Mouse (Mus musculus): ENCODE measurements around the gene Tcap. TPM values are rescaled to one million over a fixed set of nuclear protein-coding genes. Genes with fewer than 3 reads are reported as not detected.

Tcap gene
- polyA plus RNA-seq, 1 experiment from 2014 or later: 143 TPM

- Histone ChIP-seq H3K9me3 (replicated peaks) (no peaks in the 10 kb centered on the region), H3K36me3 (no peaks in the 10 kb centered on the region), H3K4me1 (replicated peaks) (peaks cover 48% of the 10 kb centered on the region), H3K4me2 (no peak overlapping the region), H3K4me3 (no peak overlapping the region), H3K9ac (no peak overlapping the region), H3K27ac (ENCODE audit: poor library complexity, severe bottlenecking) (0 out of 2 replicates have a peak overlapping the region, but pooled peaks have one; percentile 1), H3K27me3 (replicated peaks) (peaks cover 44% of the 10 kb centered on the region)
- ATAC-seq (ENCODE audit: insufficient number of reproducible peaks, low FRiP score): no peak
- WGBS: 6% methylated on average over 6 of the region's 6 CpGs
Measured at GRCm38 (mm10) chr11:98355732-98356299, 27.8 kb upstream of the Tcap start.

- Histone ChIP-seq H3K36me3 (no peaks in the 10 kb centered on the region), H3K9ac (peak overlapping the region; percentile 83; the same call in 1 of the 2 replicates), H3K27ac (ENCODE audit: poor library complexity, severe bottlenecking) (peak overlapping the region; percentile 94; the same call in 1 of the 2 replicates), H3K4me2 (peak overlapping the region; percentile 85), H3K9me3 (replicated peaks) (no peaks in the 10 kb centered on the region), H3K4me1 (replicated peaks) (peaks cover 56% of the 10 kb centered on the region), H3K27me3 (replicated peaks) (peaks cover 34% of the 10 kb centered on the region), H3K4me3 (0 out of 2 replicates have a peak overlapping the region, but pooled peaks have one; percentile 86)
- ATAC-seq (ENCODE audit: insufficient number of reproducible peaks, low FRiP score): no peak
- WGBS: 67% methylated on average over 7 of the region's 7 CpGs
Measured at GRCm38 (mm10) chr11:98356625-98357394, 26.8 kb upstream of the Tcap start.

- 0 out of 2 replicates have a peak, but pooled peaks have one; percentile 7 for ATAC-seq (ENCODE audit: insufficient number of reproducible peaks, low FRiP score)
- peak overlapping the region; percentile 94 for H3K27ac ChIP-seq (ENCODE audit: poor library complexity, severe bottlenecking)
- H3K4me1 ChIP-seq (replicated peaks): peaks cover 60% of the 10 kb centered on the region
- WGBS: 12% methylated on average over 13 of the region's 13 CpGs
- H3K4me2 ChIP-seq: peak overlapping the region; percentile 85
- H3K9ac ChIP-seq: peak overlapping the region; percentile 83
- H3K27me3 ChIP-seq (replicated peaks): peaks cover 26% of the 10 kb centered on the region
- H3K36me3 ChIP-seq: no peaks in the 10 kb centered on the region; the same call in 1 of the 2 replicates
- H3K4me3 ChIP-seq: peak overlapping the region; percentile 86
- H3K9me3 ChIP-seq (replicated peaks): no peaks in the 10 kb centered on the region
Measured at GRCm38 (mm10) chr11:98357396-98358160, 26.0 kb upstream of the Tcap start.

DNA sequence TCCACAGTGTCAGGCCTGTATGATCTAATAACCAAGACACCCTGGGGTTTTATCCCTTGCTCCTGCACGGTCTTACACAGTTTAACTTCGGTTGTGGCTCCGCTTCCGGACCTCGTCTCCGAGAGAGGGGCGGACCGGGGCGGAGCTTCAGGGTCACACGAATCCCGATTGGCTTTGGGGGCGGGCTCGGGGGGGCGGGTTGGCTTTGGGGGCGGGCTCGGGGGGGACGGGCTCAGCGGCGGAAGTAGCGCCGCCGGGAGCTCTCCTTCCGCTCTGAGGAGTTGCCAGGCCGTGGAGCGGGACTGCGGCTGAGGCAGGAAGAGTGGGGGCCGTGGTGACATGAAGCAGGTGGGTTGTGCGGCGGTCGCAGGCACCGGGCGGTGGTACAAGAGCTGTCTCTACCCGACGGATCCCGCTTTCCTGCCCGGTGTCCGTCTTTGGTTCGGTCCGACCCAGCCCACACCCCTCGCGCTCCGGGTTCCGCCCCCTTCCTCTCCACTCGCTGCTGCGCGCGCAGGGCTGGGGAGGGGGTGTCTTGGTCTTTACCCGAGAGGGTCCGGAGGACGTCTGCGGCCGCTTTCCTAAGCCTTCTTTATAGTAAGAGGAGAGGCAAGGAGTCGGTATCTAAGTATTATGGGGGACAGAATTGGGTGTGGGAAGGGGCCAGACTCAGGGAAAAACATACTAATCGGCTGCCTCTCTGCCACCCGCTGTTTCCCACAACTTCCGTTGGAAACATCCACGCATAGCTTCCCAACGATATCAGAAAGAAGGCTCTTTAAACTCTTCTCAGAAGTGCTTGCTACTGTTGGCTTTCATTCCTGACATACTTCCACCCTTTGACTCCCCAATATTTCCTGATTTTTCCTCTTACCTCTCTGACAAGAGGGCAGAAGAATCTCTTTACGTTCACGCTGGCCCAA is 25.2 kb upstream of the Tcap start, which contains the start of gene Stard3:
Gene Stard3, plus strand, starts transcription at position 208 of the 923 bp plus-strand sequence.
- peak within 1 kb of the TSS; percentile 85 for H3K4me2 ChIP-seq
- peak within 1 kb of the TSS; percentile 94 for H3K27ac ChIP-seq (ENCODE audit: poor library complexity, severe bottlenecking)
- peak; percentile 88 for ATAC-seq (ENCODE audit: insufficient number of reproducible peaks, low FRiP score)
- no peaks in the 10 kb centered on the region; the same call in 1 of the 2 replicates for H3K36me3 ChIP-seq
- under 1% methylated on average over 60 of the region's 60 CpGs for WGBS
- H3K9ac ChIP-seq: peak within 1 kb of the TSS; percentile 83
- H3K4me3 ChIP-seq: peak within 1 kb of the TSS; percentile 86
- peaks cover 66% of the 10 kb centered on the region for H3K4me1 ChIP-seq (replicated peaks)
- H3K9me3 ChIP-seq (replicated peaks): no peaks in the 10 kb centered on the region
- H3K27me3 ChIP-seq (replicated peaks): peaks cover 18% of the 10 kb centered on the region

- H3K9ac ChIP-seq: peak overlapping the region; percentile 29
- no peaks in the 10 kb centered on the region; the same call in 1 of the 2 replicates for H3K36me3 ChIP-seq
Measured at GRCm38 (mm10) chr11:98360866-98361521, 22.6 kb upstream of the Tcap start.

GRCm38 (mm10) chr11:98363817-98364216 is 19.8 kb upstream of the Tcap start:
- no peak overlapping the region for H3K9ac ChIP-seq
- H3K4me3 ChIP-seq: no peak overlapping the region
- H3K27me3 ChIP-seq (replicated peaks): no peaks in the 10 kb centered on the region
- H3K4me2 ChIP-seq: no peak overlapping the region
- H3K36me3 ChIP-seq: no peaks in the 10 kb centered on the region; the same call in 1 of the 2 replicates
- no peak for ATAC-seq (ENCODE audit: insufficient number of reproducible peaks, low FRiP score)
- no peaks in the 10 kb centered on the region for H3K9me3 ChIP-seq (replicated peaks)
- H3K4me1 ChIP-seq (replicated peaks): peaks cover 74% of the 10 kb centered on the region
- H3K27ac ChIP-seq (ENCODE audit: poor library complexity, severe bottlenecking): no peak overlapping the region
- 79% methylated on average over 5 of the region's 5 CpGs for WGBS

More at GRCm38 (mm10) chr11:98360866-98361521, 22.6 kb upstream of the Tcap start:
- ATAC-seq (ENCODE audit: insufficient number of reproducible peaks, low FRiP score): no peak
- Histone ChIP-seq H3K4me1 (replicated peaks) (peaks cover 68% of the 10 kb centered on the region), H3K4me3 (no peak overlapping the region), H3K9me3 (replicated peaks) (no peaks in the 10 kb centered on the region), H3K27ac (ENCODE audit: poor library complexity, severe bottlenecking) (no peak overlapping the region), H3K4me2 (no peak overlapping the region), H3K27me3 (replicated peaks) (no peaks in the 10 kb centered on the region)
- WGBS: 72% methylated on average over 9 of the region's 9 CpGs

DNA sequence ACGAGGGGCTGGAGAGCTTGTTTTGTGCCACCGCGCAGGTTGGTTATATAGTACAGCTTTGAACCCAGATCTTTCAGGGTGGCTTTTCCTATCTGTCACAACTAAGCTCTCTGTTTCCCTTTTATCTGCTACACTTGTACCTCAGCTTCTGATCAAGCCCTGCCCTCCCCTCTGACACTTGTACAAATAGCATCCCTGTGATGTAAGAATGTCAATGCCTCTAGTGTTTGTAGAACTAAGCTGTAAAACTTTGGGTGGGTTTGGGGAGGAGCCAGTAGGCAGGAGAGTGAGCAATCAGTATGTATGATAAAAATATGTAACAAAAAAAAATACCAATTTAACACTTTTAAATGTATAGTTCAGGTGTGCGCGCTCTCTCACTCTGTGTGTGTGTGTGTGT is 19.2 kb upstream of the Tcap start:
- no peaks in the 10 kb centered on the region; the same call in 1 of the 2 replicates for H3K36me3 ChIP-seq
- no peak overlapping the region for H3K27ac ChIP-seq (ENCODE audit: poor library complexity, severe bottlenecking)
- H3K4me3 ChIP-seq: no peak overlapping the region
- H3K4me2 ChIP-seq: no peak overlapping the region
- H3K9ac ChIP-seq: no peak overlapping the region
- 97% methylated on average over 5 of the region's 5 CpGs for WGBS
- H3K27me3 ChIP-seq (replicated peaks): no peaks in the 10 kb centered on the region
- ATAC-seq (ENCODE audit: insufficient number of reproducible peaks, low FRiP score): no peak
- no peaks in the 10 kb centered on the region for H3K9me3 ChIP-seq (replicated peaks)
- peaks cover 74% of the 10 kb centered on the region for H3K4me1 ChIP-seq (replicated peaks)

DNA sequence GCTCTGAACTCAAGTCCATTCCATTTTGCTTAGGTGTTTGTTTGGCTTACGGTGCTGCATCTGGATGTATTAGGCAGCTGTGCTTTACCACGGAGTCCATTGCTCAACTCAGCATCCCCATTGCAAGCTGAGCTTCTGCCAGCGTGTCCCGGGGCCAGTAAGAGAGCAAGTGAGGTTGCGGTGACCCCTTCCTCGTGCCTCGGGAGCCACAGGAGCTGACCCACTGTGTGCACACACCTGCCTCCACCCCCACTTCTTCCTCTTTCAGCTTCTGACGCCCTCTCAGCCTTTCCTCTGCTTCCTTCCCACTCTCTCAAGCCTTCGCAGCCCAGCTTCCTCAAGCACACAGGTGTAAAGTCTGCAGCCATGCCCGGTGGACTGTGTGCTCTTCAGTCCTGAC is 17.3 kb upstream of the Tcap start:
- Histone ChIP-seq H3K4me1 (replicated peaks) (peaks cover 72% of the 10 kb centered on the region), H3K4me3 (no peak overlapping the region), H3K36me3 (no peaks in the 10 kb centered on the region; the same call in 1 of the 2 replicates), H3K27ac (ENCODE audit: poor library complexity, severe bottlenecking) (peak overlapping the region; percentile 18; the same call in 1 of the 2 replicates), H3K9ac (no peak overlapping the region), H3K9me3 (replicated peaks) (no peaks in the 10 kb centered on the region), H3K4me2 (no peak overlapping the region), H3K27me3 (replicated peaks) (no peaks in the 10 kb centered on the region)
- ATAC-seq (ENCODE audit: insufficient number of reproducible peaks, low FRiP score): no peak
- 68% methylated on average over 10 of the region's 10 CpGs for whole genome bisulfite sequencing

GRCm38 (mm10) chr11:98367171-98367862 is 16.3 kb upstream of the Tcap start:
- Histone ChIP-seq H3K4me1 (replicated peaks) (peaks cover 73% of the 10 kb centered on the region), H3K9ac (no peak overlapping the region), H3K27me3 (replicated peaks) (no peaks in the 10 kb centered on the region), H3K36me3 (no peaks in the 10 kb centered on the region; the same call in 1 of the 2 replicates), H3K9me3 (replicated peaks) (no peaks in the 10 kb centered on the region), H3K4me3 (no peak overlapping the region), H3K27ac (ENCODE audit: poor library complexity, severe bottlenecking) (peak overlapping the region; percentile 75), H3K4me2 (no peak overlapping the region)
- WGBS: 58% methylated on average over 10 of the region's 10 CpGs
- ATAC-seq (ENCODE audit: insufficient number of reproducible peaks, low FRiP score): no peak

All from heart, embryonic 12.5 days (tissue).